Mouse (Mus musculus) CD8-positive naive resting alpha-beta T cell, adult 2 months (primary cell): Measurements from ENCODE around the gene 4930453N24Rik.

Experiments
- DNase-seq, 2 experiments: peaks; one replicate each; pipeline ENCODE4 v3.0.0; 2022; ENCODE audit warnings: low read depth in 2 of 2, low spot score in 2 of 2

Gene 4930453N24Rik

GRCm38 (mm10) chr16:64723273-64724057, 47.5 kb downstream of the 4930453N24Rik start:
- no peak for DNase-seq

DNA sequence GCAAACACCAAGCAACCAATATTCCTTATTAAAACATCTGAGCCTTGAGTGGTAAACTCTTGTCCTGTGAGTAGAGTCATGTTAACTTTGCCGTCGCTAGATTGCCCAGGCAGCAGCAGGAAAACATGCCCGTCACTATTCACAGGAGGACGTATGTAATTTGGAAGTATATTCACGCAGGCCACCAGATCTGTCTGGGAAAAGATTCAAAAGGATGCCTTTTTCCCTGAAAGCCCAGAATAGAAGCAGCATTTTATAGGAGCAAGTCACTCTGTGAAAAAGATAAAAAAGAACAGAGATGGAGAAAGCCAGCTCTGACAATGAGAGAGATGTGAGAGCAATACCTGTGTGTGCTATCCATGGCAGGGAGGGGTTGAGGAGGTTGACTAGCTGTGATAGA, 49.4 kb downstream of the 4930453N24Rik start:
- no peak for DNase-seq

DNA sequence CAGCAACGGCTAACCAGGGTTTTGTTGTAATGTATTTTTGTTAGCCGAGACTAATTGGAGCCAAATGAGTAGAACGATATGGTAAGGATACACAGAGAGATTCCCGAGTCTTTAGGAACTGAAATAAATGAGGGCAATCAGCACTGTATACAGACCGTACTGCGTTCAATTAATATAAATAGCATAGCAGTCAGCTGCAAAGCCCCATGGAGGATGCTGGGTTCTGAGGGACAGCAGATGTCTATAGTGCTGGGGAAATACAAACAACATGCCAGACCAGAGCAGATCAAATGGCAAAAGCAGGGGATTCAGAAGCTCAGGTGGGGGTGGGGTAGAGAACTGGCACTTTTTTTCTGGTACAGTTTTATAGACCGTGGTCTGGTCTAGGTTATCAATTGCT, 51.9 kb downstream of the 4930453N24Rik start:
- no peak for DNase-seq

- no peak for DNase-seq
Observed at GRCm38 (mm10) chr16:64717814-64718213, 53.1 kb downstream of the 4930453N24Rik start.

GRCm38 (mm10) chr16:64711816-64712215, 59.1 kb downstream of the 4930453N24Rik start:
- no peak for DNase-seq
